Mouse (Mus musculus) forebrain, embryonic 10.5 days (tissue): ENCODE data around the gene Zc3h15. TPM values are rescaled to one million over a fixed set of nuclear protein-coding genes. Genes with fewer than 3 reads are reported as not detected.

Experiments used
- DNase-seq: peaks from one replicate; pipeline ENCODE4 v3.0.0-alpha.2; 2017; ENCODE audit warnings: low spot score; ENCODE audit errors: extremely low spot score
- H3K27ac ChIP-seq: fragments of 300-500 bp; sonication (generic); 2 replicates; pipeline ENCODE4 v1.5.1; 2016; ENCODE audit warnings: mild to moderate bottlenecking
- H3K27me3 ChIP-seq: fragments of 300-500 bp; sonication (generic); 2 replicates; pipeline ENCODE4 v1.6.1; 2016; ENCODE audit warnings: mild to moderate bottlenecking; ENCODE audit not compliant: poor library complexity, severe bottlenecking
- H3K36me3 ChIP-seq: fragments of 300-500 bp; sonication (generic); replicated peaks from 2 replicates; pipeline ENCODE4 v1.6.1; 2016; ENCODE audit warnings: mild to moderate bottlenecking, moderate library complexity
- H3K4me1 ChIP-seq: fragments of 300-500 bp; sonication (generic); 2 replicates; pipeline ENCODE4 v1.6.1; 2016
- H3K4me3 ChIP-seq: fragments of 300-500 bp; sonication (generic); 2 replicates; pipeline ENCODE4 v1.5.1; 2016; ENCODE audit warnings: mild to moderate bottlenecking, moderate library complexity
- H3K9me3 ChIP-seq: fragments of 300-500 bp; sonication (generic); 2 replicates; pipeline ENCODE4 v1.6.1; 2016; ENCODE audit warnings: mild to moderate bottlenecking, moderate library complexity
- WGBS: fragments of 180-500 bp; shearing (Covaris S2); methylation state at CpG from one replicate; pipeline ENCODE4 v1.1.7; 2016; 5-methylcytosine and 5-hydroxymethylcytosine counted together
- polyA plus RNA-seq: library from polyadenylated mRNA; unstranded; fragments of >200 nt; fragmentation: Nextera tagmentation; extraction: Ambion mirVana; gene quantifications from 2 replicates; pipeline ENCODE4 v1.2.1, GENCODE M21; 2016

Zc3h15 gene
- polyA plus RNA-seq, 1 experiment from 2014 or later: 142 TPM

- H3K27me3 ChIP-seq: no peaks in the 10 kb centered on the region
- 90% methylated on average over 4 of the region's 4 CpGs for WGBS
- H3K9me3 ChIP-seq: no peaks in the 10 kb centered on the region
- no peak overlapping the region for H3K27ac ChIP-seq
- no peak for DNase-seq
- peaks cover 32% of the 10 kb centered on the region for H3K36me3 ChIP-seq
- no peak overlapping the region for H3K4me3 ChIP-seq
- H3K4me1 ChIP-seq: 0 out of 2 replicates have a peak, but pooled peaks cover 4% of the 10 kb centered on the region
These were observed 32.1 kb downstream of the Zc3h15 start for GRCm38 (mm10) chr2:83676226-83676870.

- no peaks in the 10 kb centered on the region for H3K4me1 ChIP-seq
- H3K27me3 ChIP-seq: no peaks in the 10 kb centered on the region
- DNase-seq: no peak
- H3K27ac ChIP-seq: no peak overlapping the region
- WGBS: 93% methylated on average over 8 of the region's 8 CpGs
- H3K36me3 ChIP-seq: no peaks in the 10 kb centered on the region
- no peak overlapping the region for H3K4me3 ChIP-seq
- no peaks in the 10 kb centered on the region for H3K9me3 ChIP-seq
These were observed 37.1 kb downstream of the Zc3h15 start for GRCm38 (mm10) chr2:83681332-83681731.

- DNase-seq: no peak
- Histone ChIP-seq H3K27me3 (no peaks in the 10 kb centered on the region), H3K9me3 (no peaks in the 10 kb centered on the region), H3K4me1 (no peaks in the 10 kb centered on the region), H3K36me3 (no peaks in the 10 kb centered on the region), H3K4me3 (no peak overlapping the region), H3K27ac (no peak overlapping the region)
- WGBS: 84% methylated on average over 6 of the region's 6 CpGs
These were observed 37.5 kb downstream of the Zc3h15 start for GRCm38 (mm10) chr2:83681785-83682184.

GRCm38 (mm10) chr2:83682282-83682681 is 38.0 kb downstream of the Zc3h15 start:
- no peaks in the 10 kb centered on the region for H3K9me3 ChIP-seq
- no peaks in the 10 kb centered on the region for H3K4me1 ChIP-seq
- H3K36me3 ChIP-seq: no peaks in the 10 kb centered on the region
- no peak for DNase-seq
- H3K4me3 ChIP-seq: no peak overlapping the region
- 94% methylated on average over 8 of the region's 8 CpGs for WGBS
- H3K27ac ChIP-seq: no peak overlapping the region
- H3K27me3 ChIP-seq: no peaks in the 10 kb centered on the region

- H3K27me3 ChIP-seq: no peaks in the 10 kb centered on the region
- no peak overlapping the region for H3K4me3 ChIP-seq
- WGBS: 90% methylated on average over 9 of the region's 9 CpGs
- H3K4me1 ChIP-seq: no peaks in the 10 kb centered on the region
- H3K36me3 ChIP-seq: 0 out of 2 replicates have a peak, but pooled peaks cover 3% of the 10 kb centered on the region
- no peaks in the 10 kb centered on the region for H3K9me3 ChIP-seq
- DNase-seq: no peak
- no peak overlapping the region for H3K27ac ChIP-seq
These were observed 39.7 kb downstream of the Zc3h15 start for GRCm38 (mm10) chr2:83683731-83684519.

GRCm38 (mm10) chr2:83684691-83685090 is 40.5 kb downstream of the Zc3h15 start:
- H3K4me3 ChIP-seq: no peak overlapping the region
- H3K36me3 ChIP-seq: 0 out of 2 replicates have a peak, but pooled peaks cover 3% of the 10 kb centered on the region
- H3K9me3 ChIP-seq: no peaks in the 10 kb centered on the region; the same call in 1 of the 2 replicates
- no peaks in the 10 kb centered on the region for H3K4me1 ChIP-seq
- DNase-seq: no peak
- WGBS: 90% methylated on average over 8 of the region's 8 CpGs
- no peak overlapping the region for H3K27ac ChIP-seq
- H3K27me3 ChIP-seq: no peaks in the 10 kb centered on the region

GRCm38 (mm10) chr2:83690372-83690771 is 46.1 kb downstream of the Zc3h15 start:
- DNase-seq: no peak
- Histone ChIP-seq H3K27ac (no peak overlapping the region), H3K4me3 (no peak overlapping the region), H3K36me3 (0 out of 2 replicates have a peak, but pooled peaks cover 3% of the 10 kb centered on the region), H3K4me1 (peaks cover 15% of the 10 kb centered on the region), H3K27me3 (no peaks in the 10 kb centered on the region), H3K9me3 (no peaks in the 10 kb centered on the region; the same call in 1 of the 2 replicates)
- 80% methylated on average over 2 of the region's 2 CpGs for WGBS

GRCm38 (mm10) chr2:83692651-83693545 is 48.7 kb downstream of the Zc3h15 start:
- Histone ChIP-seq H3K4me3 (no peak overlapping the region; the same call in 1 of the 2 replicates), H3K4me1 (peaks cover 15% of the 10 kb centered on the region), H3K27ac (0 out of 2 replicates have a peak overlapping the region, but pooled peaks have one; percentile 48), H3K9me3 (no peaks in the 10 kb centered on the region; the same call in 1 of the 2 replicates), H3K36me3 (0 out of 2 replicates have a peak, but pooled peaks cover 3% of the 10 kb centered on the region), H3K27me3 (no peaks in the 10 kb centered on the region)
- DNase-seq: no peak
- WGBS: 26% methylated on average over 10 of the region's 10 CpGs

- H3K27me3 ChIP-seq: no peaks in the 10 kb centered on the region
- no peaks in the 10 kb centered on the region for H3K36me3 ChIP-seq
- H3K4me1 ChIP-seq: peaks cover 15% of the 10 kb centered on the region
- no peak overlapping the region for H3K4me3 ChIP-seq
- no peaks in the 10 kb centered on the region; the same call in 1 of the 2 replicates for H3K9me3 ChIP-seq
- H3K27ac ChIP-seq: no peak overlapping the region
- no peak for DNase-seq
- WGBS: 85% methylated on average over 7 of the region's 7 CpGs
These were observed 49.8 kb downstream of the Zc3h15 start for GRCm38 (mm10) chr2:83694061-83694460.

- H3K27me3 ChIP-seq: no peaks in the 10 kb centered on the region
- 89% methylated on average over 11 of the region's 11 CpGs for WGBS
- no peak for DNase-seq
- H3K4me1 ChIP-seq: peaks cover 15% of the 10 kb centered on the region
- H3K27ac ChIP-seq: no peak overlapping the region
- H3K9me3 ChIP-seq: no peaks in the 10 kb centered on the region
- no peaks in the 10 kb centered on the region for H3K36me3 ChIP-seq
- no peak overlapping the region for H3K4me3 ChIP-seq
These were observed 51.4 kb downstream of the Zc3h15 start for GRCm38 (mm10) chr2:83695345-83696247.

- 73% methylated on average over 1 of the region's 1 CpGs for WGBS
- Histone ChIP-seq H3K4me3 (no peak overlapping the region), H3K27ac (no peak overlapping the region), H3K27me3 (no peaks in the 10 kb centered on the region), H3K36me3 (no peaks in the 10 kb centered on the region), H3K9me3 (no peaks in the 10 kb centered on the region), H3K4me1 (no peaks in the 10 kb centered on the region)
- no peak for DNase-seq
These were observed 54.2 kb downstream of the Zc3h15 start for GRCm38 (mm10) chr2:83698484-83698883.
